Mouse (Mus musculus): ENCODE results near the gene Gper1.

The Gper1 gene

GRCm38 (mm10) chr5:139449161-139449791, 26.3 kb downstream of the Gper1 start:
- DNase-seq = no peak

- no peak for DNase-seq
These were observed 27.0 kb downstream of the Gper1 start for GRCm38 (mm10) chr5:139449926-139450325.

- DNase-seq = no peak
These were observed 30.1 kb downstream of the Gper1 start for GRCm38 (mm10) chr5:139453031-139453430.

- DNase-seq = peak; percentile 70
These were observed 32.2 kb downstream of the Gper1 start for GRCm38 (mm10) chr5:139455166-139455565.

GRCm38 (mm10) chr5:139457241-139457640, 34.3 kb downstream of the Gper1 start:
- no peak for DNase-seq

- DNase-seq = no peak
These were observed 37.0 kb downstream of the Gper1 start for GRCm38 (mm10) chr5:139459938-139460337.

- DNase-seq = peak; percentile 98
These were observed 37.6 kb downstream of the Gper1 start, which contains the start of gene 3110082I17Rik for GRCm38 (mm10) chr5:139460384-139461067. Gene 3110082I17Rik (minus strand): TSS chr5:139460527.

GRCm38 (mm10) chr5:139464874-139465273, 41.9 kb downstream of the Gper1 start:
- no peak for DNase-seq

GRCm38 (mm10) chr5:139466373-139466772, 43.4 kb downstream of the Gper1 start:
- no peak for DNase-seq

GRCm38 (mm10) chr5:139466801-139467200, 43.9 kb downstream of the Gper1 start:
- no peak for DNase-seq

- peak; percentile 32 for DNase-seq
These were observed 45.0 kb downstream of the Gper1 start for GRCm38 (mm10) chr5:139467998-139468397.

- DNase-seq = peak; percentile 72
These were observed 51.8 kb downstream of the Gper1 start for GRCm38 (mm10) chr5:139474741-139475140.
